ENCODE assay signal across 9 mouse cellular contexts in the genomic region with DNA sequence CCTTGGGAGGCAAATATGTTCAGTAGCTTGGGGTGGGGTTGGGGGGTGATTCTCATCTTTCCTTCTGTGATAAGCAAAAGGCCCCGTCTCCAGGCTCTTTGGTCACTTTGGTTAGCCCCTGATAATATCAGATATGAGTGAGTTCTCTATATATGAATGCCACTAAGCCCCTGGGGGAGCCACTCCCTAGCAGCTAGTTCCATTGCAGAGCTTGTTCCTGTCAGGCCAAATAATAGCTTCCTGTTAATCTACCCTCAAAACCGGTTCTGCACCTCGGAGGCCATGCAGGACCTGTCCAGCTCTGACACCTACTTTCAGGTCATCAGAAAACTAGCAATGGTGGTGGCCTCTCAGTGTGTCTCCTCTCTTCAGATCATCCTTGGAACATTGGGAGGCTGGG. TPM values are rescaled to one million over a fixed set of nuclear protein-coding genes. Genes with fewer than 3 reads are reported as not detected.
DNase-seq lines count a peak whose midpoint lies in the region; ATAC-seq lines count a peak whose summit lies in the region.
"Had no signal": no experiment of that assay in that cellular context is flagged by ENCODE, and none has a peak within 500 bp of the region (broad histone marks: within the 10 kb centered on the region; RNA-seq: fewer than 3 reads in every experiment).

No protein-coding gene starts in this region.

- peaks cover 78% of the 10 kb centered on the region for H3K4me1 ChIP-seq in heart, embryonic 13.5 days
- H3K4me1 ChIP-seq in embryonic facial prominence, embryonic 10.5 days = peaks cover 79% of the 10 kb centered on the region
- H3K4me1 ChIP-seq in hindbrain, embryonic 16.5 days (ENCODE audit: control insufficient read depth, insufficient read depth, low read depth, low read length) = peaks cover 41% of the 10 kb centered on the region
- peaks cover 61% of the 10 kb centered on the region for H3K4me1 ChIP-seq in midbrain, embryonic 13.5 days (replicated peaks)

- no peak overlapping the region for H3K4me3 ChIP-seq in heart, embryonic 13.5 days
- H3K4me3 ChIP-seq in embryonic facial prominence, embryonic 10.5 days = peak overlapping the region; percentile 60; the same call in 1 of the 2 replicates
- no peak overlapping the region for H3K4me3 ChIP-seq in hindbrain, embryonic 16.5 days (ENCODE audit: low read length)
- H3K4me3 ChIP-seq in midbrain, embryonic 13.5 days (replicated peaks) = no peak overlapping the region

- no peak for DNase-seq in heart, postnatal 36 days
- no peak for DNase-seq in embryonic facial prominence, embryonic 10.5 days (ENCODE audit: low spot score)
- no peak for DNase-seq in cerebellum, adult 18-20 months
- DNase-seq in left cerebral cortex, adult 11 months (ENCODE audit: low spot score) = no peak
- no peak for DNase-seq in spleen, adult 12 weeks (ENCODE audit: low spot score)
- DNase-seq: adrenal gland, adult 8-10 months had no signal

- H3K9ac ChIP-seq in heart, embryonic 13.5 days = peak overlapping the region; percentile 84
- H3K9ac ChIP-seq in hindbrain, embryonic 16.5 days (ENCODE audit: low read depth, low read length) = no peak overlapping the region
- peak overlapping the region; percentile 66; the same call in 1 of the 2 replicates for H3K9ac ChIP-seq in midbrain, embryonic 13.5 days (replicated peaks)

- WGBS in heart, embryonic 13.5 days = 56% methylated on average over 3 of the region's 3 CpGs
- WGBS in embryonic facial prominence, embryonic 10.5 days = 71% methylated on average over 3 of the region's 3 CpGs
- 73% methylated on average over 3 of the region's 3 CpGs for WGBS in hindbrain, embryonic 16.5 days
- 80% methylated on average over 3 of the region's 3 CpGs for WGBS in midbrain, embryonic 13.5 days

- ATAC-seq in heart, embryonic 13.5 days (ENCODE audit: extremely low read depth, insufficient number of reproducible peaks, low FRiP score, low TSS enrichment) = no peak
- no peak for ATAC-seq in hindbrain, embryonic 16.5 days
- ATAC-seq in midbrain, embryonic 13.5 days = no peak

- H3K27ac ChIP-seq in heart, embryonic 13.5 days (replicated peaks) = peak overlapping the region; percentile 64; the same call in 1 of the 2 replicates
- H3K27ac ChIP-seq in embryonic facial prominence, embryonic 10.5 days (replicated peaks) = peak overlapping the region; percentile 84; the same call in 1 of the 2 replicates
- H3K27ac ChIP-seq in hindbrain, embryonic 16.5 days (ENCODE audit: low read depth, low read length) = no peak overlapping the region; the same call in 1 of the 2 replicates
- peak overlapping the region; percentile 81 for H3K27ac ChIP-seq in midbrain, embryonic 13.5 days

- peak overlapping the region; percentile 93 for H3K4me2 ChIP-seq in heart, embryonic 13.5 days
- peak overlapping the region; percentile 69 for H3K4me2 ChIP-seq in hindbrain, embryonic 16.5 days (ENCODE audit: low read length)
- peak overlapping the region; percentile 73 for H3K4me2 ChIP-seq in midbrain, embryonic 13.5 days (replicated peaks)

- H3K36me3 ChIP-seq in heart, embryonic 13.5 days = peaks cover 33% of the 10 kb centered on the region
- H3K36me3 ChIP-seq in embryonic facial prominence, embryonic 10.5 days (replicated peaks) = peaks cover 37% of the 10 kb centered on the region
- H3K36me3 ChIP-seq in hindbrain, embryonic 16.5 days (ENCODE audit: control insufficient read depth, insufficient read depth, low read length) = peaks cover 22% of the 10 kb centered on the region
- H3K36me3 ChIP-seq in midbrain, embryonic 13.5 days = peaks cover 33% of the 10 kb centered on the region

- H3K9me3 ChIP-seq in heart, embryonic 13.5 days = no peaks in the 10 kb centered on the region
- no peaks in the 10 kb centered on the region for H3K9me3 ChIP-seq in embryonic facial prominence, embryonic 10.5 days
- no peaks in the 10 kb centered on the region for H3K9me3 ChIP-seq in hindbrain, embryonic 16.5 days (ENCODE audit: control insufficient read depth, low read length)
- no peaks in the 10 kb centered on the region for H3K9me3 ChIP-seq in midbrain, embryonic 13.5 days

- H3K27me3 ChIP-seq in heart, embryonic 13.5 days (replicated peaks) = no peaks in the 10 kb centered on the region
- H3K27me3 ChIP-seq in embryonic facial prominence, embryonic 10.5 days (replicated peaks; ENCODE audit: low read depth, poor library complexity, severe bottlenecking) = no peaks in the 10 kb centered on the region
- H3K27me3 ChIP-seq in hindbrain, embryonic 16.5 days (replicated peaks; ENCODE audit: control insufficient read depth, insufficient read depth, low read length) = no peaks in the 10 kb centered on the region
- H3K27me3 ChIP-seq in midbrain, embryonic 13.5 days = no peaks in the 10 kb centered on the region

- intact Hi-C loops in heart, postnatal 36 days (cut with DNase I) = no loop called here

RNA-seq across cellular contexts. Expression of gene Samd14, which starts 2.3 kb away (rescaled TPM):
- 11.6 and 11.7 TPM in 2 replicates for polyA plus RNA-seq in heart, embryonic 13.5 days (2015; fragmentation: Nextera tagmentation; extraction: Ambion mirVana)
- total RNA-seq in heart, postnatal 36 days (2021) = 1 to 10 TPM; 1.2 to 1.3 TPM
- 35.5 and 42.5 TPM in 2 replicates for polyA plus RNA-seq in embryonic facial prominence, embryonic 10.5 days (2016; fragmentation: Nextera tagmentation; extraction: Ambion mirVana)
- polyA plus RNA-seq in hindbrain, embryonic 16.5 days (2015; fragmentation: Nextera tagmentation; extraction: Ambion mirVana) = 160 and 181 TPM in 2 replicates
- 123 and 141 TPM in 2 replicates for polyA plus RNA-seq in midbrain, embryonic 13.5 days (2015; fragmentation: Nextera tagmentation; extraction: Ambion mirVana)

RNA-seq across cellular contexts. Expression of gene Ppp1r9b, which starts 16.6 kb away (rescaled TPM):
- 6.5 and 6.8 TPM in 2 replicates for polyA plus RNA-seq in heart, embryonic 13.5 days (2015; fragmentation: Nextera tagmentation; extraction: Ambion mirVana)
- 10 to 100 TPM; 46.3 to 50.8 TPM for total RNA-seq in heart, postnatal 36 days (2021)
- polyA plus RNA-seq in embryonic facial prominence, embryonic 10.5 days (2016; fragmentation: Nextera tagmentation; extraction: Ambion mirVana) = 8.3 and 9.4 TPM in 2 replicates
- polyA plus RNA-seq in hindbrain, embryonic 16.5 days (2015; fragmentation: Nextera tagmentation; extraction: Ambion mirVana) = 17.8 and 18.8 TPM in 2 replicates
- polyA plus RNA-seq in midbrain, embryonic 13.5 days (2015; fragmentation: Nextera tagmentation; extraction: Ambion mirVana) = 17.4 and 17.8 TPM in 2 replicates

RNA-seq across cellular contexts. Expression of gene Sgca, which starts 31.3 kb away (rescaled TPM):
- polyA plus RNA-seq in heart, embryonic 13.5 days (2015; fragmentation: Nextera tagmentation; extraction: Ambion mirVana) = 27.0 and 29.2 TPM in 2 replicates
- 100 to 1,000 TPM; 185 to 189 TPM for total RNA-seq in heart, postnatal 36 days (2021)
- 0.17 TPM in 1 of 2 replicates, not detected in the other for polyA plus RNA-seq in embryonic facial prominence, embryonic 10.5 days (2016; fragmentation: Nextera tagmentation; extraction: Ambion mirVana)
- polyA plus RNA-seq in hindbrain, embryonic 16.5 days (2015; fragmentation: Nextera tagmentation; extraction: Ambion mirVana) = 0.24 and 1.3 TPM in 2 replicates
- 0.17 TPM in 1 of 2 replicates, not detected in the other for polyA plus RNA-seq in midbrain, embryonic 13.5 days (2015; fragmentation: Nextera tagmentation; extraction: Ambion mirVana)
- total RNA-seq: adrenal gland, adult 8-10 months had no signal

RNA-seq across cellular contexts. Expression of gene Pdk2, which starts 33.7 kb away (rescaled TPM):
- polyA plus RNA-seq in heart, embryonic 13.5 days (2015; fragmentation: Nextera tagmentation; extraction: Ambion mirVana) = 77.9 and 81.1 TPM in 2 replicates
- total RNA-seq in heart, postnatal 36 days (2021) = 100 to 1,000 TPM; 439 to 481 TPM
- polyA plus RNA-seq in embryonic facial prominence, embryonic 10.5 days (2016; fragmentation: Nextera tagmentation; extraction: Ambion mirVana) = 12.9 and 16.0 TPM in 2 replicates
- polyA plus RNA-seq in hindbrain, embryonic 16.5 days (2015; fragmentation: Nextera tagmentation; extraction: Ambion mirVana) = 34.6 and 42.1 TPM in 2 replicates
- polyA plus RNA-seq in midbrain, embryonic 13.5 days (2015; fragmentation: Nextera tagmentation; extraction: Ambion mirVana) = 21.4 and 24.7 TPM in 2 replicates

RNA-seq across cellular contexts. Expression of gene Hils1, which starts 40.0 kb away (rescaled TPM):
- 0.23 TPM in 1 of 2 replicates, not detected in the other for polyA plus RNA-seq in heart, embryonic 13.5 days (2015; fragmentation: Nextera tagmentation; extraction: Ambion mirVana)
- total RNA-seq in heart, postnatal 36 days (2021) = not detected
- polyA plus RNA-seq in embryonic facial prominence, embryonic 10.5 days (2016; fragmentation: Nextera tagmentation; extraction: Ambion mirVana) = not detected in 2 replicates
- not detected in 2 replicates for polyA plus RNA-seq in hindbrain, embryonic 16.5 days (2015; fragmentation: Nextera tagmentation; extraction: Ambion mirVana)
- polyA plus RNA-seq in midbrain, embryonic 13.5 days (2015; fragmentation: Nextera tagmentation; extraction: Ambion mirVana) = not detected in 2 replicates
- total RNA-seq: adrenal gland, adult 8-10 months had no signal

Comparison
In these comparisons a context has a peak if more than half of its experiments do, and no peak if none do; other contexts are left out.
1. RNA of gene Sgca, which starts 31.3 kb away (polyA plus RNA-seq): 27.0 to 29.2 TPM in heart, embryonic 13.5 days; 0.24 to 1.3 TPM in hindbrain, embryonic 16.5 days, 0.17 TPM in midbrain, embryonic 13.5 days and 0.17 TPM in embryonic facial prominence, embryonic 10.5 days; every median in the first group is over 10 times any median in the second.
2. Peak in every context shown above with its lines, with median percentiles within 50 percentile points of each other: H3K4me2 ChIP-seq.